Mouse (Mus musculus) frontal cortex, adult 2 months (tissue): ENCODE measurements around the gene Prr15l. TPM values are rescaled to one million over a fixed set of nuclear protein-coding genes. Genes with fewer than 3 reads are reported as not detected.

Source experiments
- DNase-seq, 2 experiments: peaks; one replicate each; pipeline ENCODE4 v3.0.0; 2022; ENCODE audit warnings: low spot score in 1 of 2; ENCODE audit errors: extremely low spot score in 1 of 2
- polyA plus RNA-seq: library from polyadenylated mRNA; depleted of rRNA; stranded (reverse); fragments of >200 nt; gene quantifications from 2 replicates; pipeline ENCODE4 v1.2.3, GENCODE M21; 2012

The Prr15l gene
- polyA plus RNA-seq, 1 experiment = not detected

DNA sequence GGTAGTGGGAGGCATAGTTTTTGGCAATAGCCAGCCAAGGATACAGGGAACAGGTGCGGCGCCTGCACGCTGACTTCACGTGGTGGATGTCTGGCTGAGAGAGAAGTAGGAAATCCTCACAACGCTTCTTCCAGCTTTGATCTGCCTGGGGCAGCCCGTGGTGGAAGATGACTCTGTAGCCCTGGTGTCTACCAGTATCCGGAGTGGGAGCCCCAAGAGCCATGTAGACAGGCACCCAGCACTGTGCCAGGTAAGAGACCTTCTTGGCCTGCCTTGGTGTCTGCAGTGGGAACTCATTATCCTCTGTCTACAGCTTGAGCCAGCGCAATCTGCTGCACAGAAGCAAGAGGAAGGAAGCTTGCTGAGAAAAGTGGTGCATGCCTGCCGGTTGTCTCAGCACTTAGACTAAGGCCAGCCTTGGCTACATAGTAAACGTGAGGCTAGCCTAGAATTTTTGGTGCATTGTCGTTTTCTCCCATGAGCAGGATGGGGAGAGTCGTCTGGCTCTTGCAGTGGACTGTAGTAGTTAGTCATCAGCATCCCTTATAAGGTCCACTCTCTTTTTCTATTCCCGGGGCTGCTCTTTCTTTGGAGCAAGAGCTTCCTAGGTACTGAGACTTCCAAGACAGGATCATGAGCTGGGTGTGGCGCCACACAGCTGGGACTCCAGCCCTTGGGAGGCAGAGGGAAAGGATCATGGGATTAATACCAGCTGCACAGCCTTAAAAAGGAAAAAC is 17.1 kb downstream of the Prr15l start:
- no peak for DNase-seq

DNA sequence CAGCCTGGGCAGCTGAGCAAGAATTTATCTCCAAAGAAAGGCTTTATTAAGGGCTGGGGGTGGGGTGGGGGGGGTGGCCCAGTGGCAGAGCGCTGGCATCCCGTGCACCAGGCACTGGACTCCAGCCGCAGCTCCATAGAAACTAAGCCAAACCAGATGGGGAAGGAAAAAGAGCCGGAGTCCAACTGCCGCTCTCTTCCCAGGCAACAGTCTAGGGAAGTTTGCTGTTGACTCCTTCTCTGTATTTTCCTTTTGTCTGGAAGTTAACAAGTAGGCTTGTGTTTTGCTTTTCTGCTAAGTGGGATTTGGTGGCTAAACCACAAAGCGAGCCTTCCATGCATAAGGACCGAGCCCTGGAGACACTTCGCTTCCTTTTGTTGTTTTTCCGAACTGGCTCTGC is 18.6 kb downstream of the Prr15l start:
- no peak for DNase-seq

DNA sequence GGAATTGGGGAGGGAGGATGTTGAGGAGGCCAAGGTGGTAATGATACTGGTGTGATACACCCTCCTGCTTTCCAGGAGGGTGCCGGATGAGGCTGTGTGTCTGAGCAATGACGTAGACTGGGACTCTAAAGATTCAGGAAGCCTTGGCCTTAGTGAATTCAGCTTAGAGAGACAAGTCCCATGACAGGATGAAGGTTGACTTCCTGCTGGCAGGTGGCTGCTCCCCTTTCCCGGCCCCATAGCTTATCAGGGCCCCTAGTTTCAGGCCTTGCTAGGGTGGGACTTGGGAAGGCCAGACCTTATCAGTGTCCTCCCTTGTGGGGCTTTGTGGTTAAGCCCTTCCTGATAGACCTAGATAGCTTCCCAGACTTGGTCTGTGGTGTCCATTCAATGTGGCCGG is 19.9 kb downstream of the Prr15l start:
- no peak for DNase-seq

DNA sequence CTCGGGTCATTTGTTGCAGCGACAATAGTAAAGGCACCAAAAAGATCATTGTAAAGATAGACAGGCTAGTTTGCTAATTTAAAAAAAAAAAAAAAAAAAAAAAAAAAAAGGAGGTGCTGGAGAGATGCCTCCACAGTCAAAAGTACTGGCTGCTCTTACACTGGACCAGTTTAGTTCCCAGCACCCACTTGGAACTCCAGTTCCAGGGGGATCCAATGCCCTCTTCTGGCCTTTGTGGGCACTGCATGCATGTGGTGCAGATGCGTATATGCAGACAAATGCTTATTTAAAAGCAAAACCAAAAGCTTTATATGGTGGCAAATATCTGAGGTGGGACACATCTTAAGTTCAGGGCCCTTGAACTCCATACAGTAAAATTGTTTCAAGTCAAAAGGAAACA is 22.9 kb downstream of the Prr15l start:
- no peak for DNase-seq

DNA sequence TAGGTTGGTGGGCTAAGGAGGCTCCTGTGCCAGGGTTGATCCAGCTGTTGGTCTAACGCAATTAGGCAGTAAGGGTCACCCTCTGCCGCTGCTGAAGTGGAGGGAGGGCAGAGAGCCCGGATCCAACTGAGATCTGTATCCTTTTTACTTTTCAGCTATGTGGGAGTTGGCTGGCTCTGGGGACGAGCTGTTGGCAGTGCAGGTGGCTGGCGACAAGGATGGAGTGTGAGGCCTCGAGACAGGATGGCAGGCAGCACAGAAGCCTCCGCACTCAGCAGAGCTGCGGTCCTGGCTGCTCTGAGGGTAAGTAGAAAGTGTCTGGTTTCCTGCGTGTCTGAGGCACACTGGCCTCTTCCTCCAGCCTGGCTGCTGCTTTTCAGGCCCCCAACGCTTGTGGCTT is 24.5 kb downstream of the Prr15l start:
- DNase-seq = peak in 1 of 2 experiments; percentile 42

DNA sequence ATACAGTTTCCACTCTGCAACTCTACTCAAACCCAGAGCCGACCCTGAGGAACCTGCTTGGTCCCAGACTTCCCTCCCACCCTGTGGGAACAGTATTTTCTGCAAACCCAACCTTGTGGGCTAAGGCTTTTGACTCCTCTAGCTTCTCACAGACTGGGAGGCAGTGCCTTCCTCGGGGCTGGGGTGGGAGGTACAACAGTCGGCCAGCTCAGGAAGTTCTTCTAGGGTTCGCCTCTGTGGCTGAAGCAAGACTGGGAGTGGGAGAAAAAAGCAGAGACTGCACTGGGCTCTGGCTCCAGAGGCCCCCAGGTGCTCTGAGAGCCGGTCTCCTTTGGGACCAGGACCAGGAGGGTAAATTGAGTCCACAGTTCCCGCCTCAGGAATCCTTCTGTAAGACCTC is 25.0 kb downstream of the Prr15l start:
- no peak for DNase-seq

DNA sequence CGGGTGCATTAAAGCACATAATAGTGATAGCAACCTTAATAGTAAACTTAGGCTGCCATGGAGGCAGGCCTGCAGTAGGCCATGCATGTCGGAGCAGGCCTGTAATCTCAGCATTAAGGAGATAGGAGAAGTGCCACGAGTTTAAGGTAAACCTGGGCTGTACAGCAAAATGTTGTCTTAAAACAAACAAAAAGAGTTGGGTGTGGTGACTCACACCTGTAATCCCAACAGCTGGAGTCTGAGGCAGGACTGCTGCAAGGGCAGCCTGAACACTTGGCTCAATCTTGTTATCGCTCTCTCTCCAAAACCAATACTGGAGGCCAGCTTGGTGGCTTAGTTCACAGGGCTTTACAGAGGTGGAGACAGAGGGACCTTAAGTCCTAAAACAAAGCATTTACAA is 27.2 kb downstream of the Prr15l start:
- no peak for DNase-seq

DNA sequence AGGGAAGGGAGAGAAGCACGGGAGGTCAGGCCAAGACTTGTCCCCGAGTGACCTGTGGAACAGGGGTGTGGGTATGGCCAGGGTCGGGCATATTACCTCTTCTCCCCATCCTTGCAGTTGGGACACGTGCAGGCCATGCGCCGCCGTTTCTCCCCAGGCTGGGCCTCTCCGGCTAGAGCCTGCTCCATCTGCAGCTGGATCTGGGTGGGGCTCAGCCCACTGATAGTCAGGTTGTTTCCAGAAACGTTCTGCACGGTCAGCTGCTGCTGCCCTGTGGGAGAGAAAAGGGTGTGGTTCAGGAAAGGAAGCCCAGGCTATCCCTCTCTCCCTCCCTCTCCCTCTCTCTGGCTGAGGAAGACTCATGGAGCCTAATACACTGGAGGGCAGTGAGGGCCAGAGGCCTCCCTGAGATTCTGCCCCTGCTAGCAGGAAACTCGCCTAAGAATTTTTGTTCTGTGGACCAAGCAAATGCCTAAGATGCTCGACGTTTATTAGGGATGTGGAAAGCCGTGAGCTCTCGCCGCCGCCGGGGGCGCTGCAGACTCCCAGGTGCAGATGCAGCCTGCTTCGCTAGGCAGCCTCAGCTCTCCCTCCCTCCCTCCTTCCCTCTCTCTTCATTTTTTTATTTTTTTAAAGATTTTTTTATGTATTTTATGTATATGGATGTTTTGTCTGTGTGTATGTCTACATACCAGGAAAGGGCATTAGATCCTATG is 28.3 kb downstream of the Prr15l start:
- DNase-seq = no peak

DNA sequence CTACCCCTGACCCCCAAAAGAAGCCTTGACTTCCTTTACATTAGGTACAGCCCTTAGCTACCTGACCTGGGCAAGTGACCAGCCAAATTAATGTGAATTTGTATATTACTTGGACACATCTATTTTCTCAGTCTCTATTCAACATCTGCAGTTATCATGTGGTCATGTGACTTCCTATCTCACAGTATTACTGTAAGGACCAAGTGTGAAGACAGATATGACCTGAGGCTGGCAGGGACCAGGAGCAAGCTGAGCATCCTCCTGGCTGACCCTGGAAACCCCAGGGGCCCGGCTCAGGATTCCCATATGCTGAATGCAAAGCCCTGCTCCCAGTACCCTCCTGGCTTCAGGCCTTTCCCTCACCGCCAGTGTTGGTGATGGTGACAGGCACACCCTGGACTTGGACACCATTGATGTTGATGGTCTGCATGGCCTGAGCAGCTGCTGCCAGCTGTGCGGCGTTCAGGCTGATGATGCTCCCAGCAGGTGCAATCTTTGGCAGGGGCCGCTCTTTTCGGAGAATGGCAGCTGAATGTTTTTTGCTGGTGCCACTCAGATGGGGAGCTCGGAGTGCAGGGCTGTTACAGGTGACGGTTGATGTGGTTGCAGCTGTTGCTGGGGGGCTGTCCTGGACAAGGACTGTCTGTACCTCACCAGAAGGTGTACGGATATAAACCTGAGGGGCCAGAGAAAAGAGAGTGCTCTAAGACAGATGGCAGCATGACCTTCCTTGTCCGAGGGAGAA is 29.3 kb downstream of the Prr15l start:
- DNase-seq = no peak

DNA sequence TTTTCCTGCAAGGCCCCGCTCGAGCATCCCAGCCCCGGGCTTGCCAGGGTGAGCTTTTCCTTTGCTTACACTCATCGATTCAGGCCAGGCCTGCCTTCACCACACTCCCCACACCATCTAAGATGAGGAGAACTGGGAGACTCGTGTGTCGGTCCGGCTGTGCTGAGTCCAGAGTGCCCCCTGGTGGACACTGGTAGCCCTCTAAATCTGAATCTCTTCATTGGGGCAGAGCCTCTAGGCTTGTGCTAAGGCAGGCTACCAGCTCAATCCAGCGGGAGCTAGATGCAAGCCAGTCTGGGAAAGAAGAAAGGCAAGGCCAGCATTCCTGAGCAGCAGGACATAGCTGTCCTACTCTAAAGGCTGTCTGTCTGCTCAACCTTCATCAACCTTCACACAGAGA is 35.7 kb downstream of the Prr15l start:
- peak; percentile 77 to 94 for DNase-seq

DNA sequence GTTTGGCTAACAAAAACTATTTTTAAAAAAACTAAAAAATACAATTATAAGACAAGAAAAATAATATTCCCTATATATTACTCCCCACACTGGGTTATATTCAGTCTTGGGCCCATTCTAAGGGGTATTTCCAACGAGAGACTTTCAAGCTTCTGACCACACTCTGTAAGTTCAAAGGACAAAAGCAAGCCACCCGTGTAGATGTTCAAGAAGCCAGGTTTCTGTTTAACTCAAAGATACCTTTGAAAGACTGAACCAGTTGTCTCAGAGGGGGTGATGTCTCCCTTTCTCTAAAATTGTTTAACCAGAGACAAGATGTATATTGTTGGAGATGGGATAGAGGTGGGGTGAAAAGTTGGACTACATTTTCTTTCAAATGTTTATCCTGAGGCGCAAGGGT is 38.3 kb downstream of the Prr15l start:
- DNase-seq = no peak

DNA sequence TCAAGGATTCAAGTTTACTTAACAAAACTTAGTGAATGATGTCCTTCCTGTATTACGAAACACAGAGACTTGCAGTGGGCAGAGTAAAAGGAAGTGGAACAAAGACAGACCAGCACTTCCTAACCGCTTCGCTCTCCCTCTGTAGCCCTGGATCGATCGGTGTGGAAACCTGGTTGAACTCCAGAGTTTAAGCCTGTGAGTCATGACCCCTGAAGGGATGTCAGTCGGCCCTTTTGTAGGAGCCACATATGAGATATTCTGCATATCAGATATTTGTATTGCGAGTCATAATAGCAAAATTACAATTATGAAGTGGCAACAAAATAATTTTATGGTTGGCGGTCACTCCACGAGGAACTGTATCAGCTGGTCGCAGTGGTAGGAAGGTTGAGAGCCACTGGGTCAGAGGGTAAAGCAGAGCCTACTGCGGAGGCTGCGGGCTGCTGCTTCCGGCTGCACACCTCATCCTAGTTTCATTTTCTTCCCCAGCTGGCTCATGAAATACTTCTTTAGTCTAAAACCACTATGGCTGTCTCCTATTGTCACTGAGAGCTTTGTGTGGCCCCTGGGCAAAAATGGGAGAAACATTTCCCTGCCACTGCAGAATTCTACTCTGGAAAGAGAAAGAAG is 39.1 kb downstream of the Prr15l start:
- DNase-seq = no peak

DNA sequence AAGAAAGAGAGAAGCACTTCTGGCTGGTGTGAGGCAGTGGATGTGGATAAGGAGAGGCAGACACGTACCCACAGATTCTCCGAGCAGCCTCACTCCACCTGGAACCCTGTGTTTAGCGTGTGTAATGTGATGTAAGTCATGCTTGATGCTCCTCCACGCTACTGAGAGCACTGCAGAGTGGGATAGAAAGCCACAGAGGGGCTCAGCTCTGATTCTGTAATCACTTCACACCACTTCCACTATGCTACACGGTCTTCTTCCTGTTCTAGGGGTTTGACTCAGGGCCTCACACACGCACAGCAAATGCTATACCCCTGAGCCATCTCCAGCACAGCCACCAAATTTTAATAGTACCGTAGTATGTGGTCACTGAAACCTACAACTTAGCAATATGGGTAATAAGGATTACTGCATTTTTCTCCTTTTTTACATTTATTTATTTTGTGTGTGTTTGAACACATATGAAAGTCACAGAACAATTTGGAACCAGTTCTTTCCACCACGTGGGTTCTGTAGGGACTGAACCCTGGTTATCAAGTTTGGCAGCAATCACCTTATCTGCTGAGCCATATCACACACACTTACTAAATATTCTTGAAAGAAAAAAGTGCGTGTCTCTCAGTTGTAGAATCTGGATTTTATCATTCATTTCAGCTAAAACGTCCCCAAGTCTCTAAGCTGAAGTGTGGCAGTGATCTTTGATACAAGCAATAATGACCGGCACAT is 39.8 kb downstream of the Prr15l start:
- DNase-seq = no peak

DNA sequence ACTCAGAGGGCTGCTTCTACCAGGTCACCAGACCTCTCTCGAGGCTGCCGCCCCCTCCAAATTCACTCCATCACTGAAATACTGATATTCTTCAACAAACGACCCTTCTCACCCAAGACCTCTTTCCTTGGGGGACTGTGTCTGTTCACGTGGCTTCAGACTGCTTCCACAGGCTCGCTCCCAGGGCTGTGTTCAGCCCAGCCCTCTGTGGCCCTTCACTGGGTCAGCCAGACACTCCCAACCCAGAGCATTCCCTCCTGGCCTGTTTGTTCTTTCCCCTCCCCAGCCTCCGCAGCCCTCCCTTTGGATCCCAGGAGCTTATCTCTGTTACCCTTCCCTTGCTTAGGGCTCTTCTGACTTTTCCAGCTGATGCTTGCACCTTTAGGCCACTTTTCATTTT is 40.6 kb downstream of the Prr15l start:
- DNase-seq = no peak

DNA sequence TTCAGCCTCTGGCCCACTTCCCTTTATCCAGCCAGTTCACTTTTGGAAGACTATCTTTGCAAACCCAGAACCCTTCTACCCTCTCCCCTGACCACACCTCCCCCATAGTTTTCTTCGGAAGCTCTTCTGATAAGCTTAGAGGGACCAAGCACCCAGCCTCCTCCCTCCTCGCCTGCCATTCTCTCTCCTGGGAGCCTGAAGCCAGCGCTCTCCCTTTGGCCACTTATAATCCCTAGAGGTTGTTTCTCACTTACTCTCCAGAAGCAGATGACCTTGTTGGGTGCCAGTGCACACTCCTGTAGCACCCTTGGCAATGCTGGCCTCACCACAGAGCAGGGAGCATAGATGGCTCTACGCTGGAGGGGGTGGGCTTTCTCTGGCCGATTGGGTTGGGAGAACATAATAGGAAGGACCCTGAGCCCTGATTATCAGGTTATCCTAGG is 41.4 kb downstream of the Prr15l start:
- no peak for DNase-seq

DNA sequence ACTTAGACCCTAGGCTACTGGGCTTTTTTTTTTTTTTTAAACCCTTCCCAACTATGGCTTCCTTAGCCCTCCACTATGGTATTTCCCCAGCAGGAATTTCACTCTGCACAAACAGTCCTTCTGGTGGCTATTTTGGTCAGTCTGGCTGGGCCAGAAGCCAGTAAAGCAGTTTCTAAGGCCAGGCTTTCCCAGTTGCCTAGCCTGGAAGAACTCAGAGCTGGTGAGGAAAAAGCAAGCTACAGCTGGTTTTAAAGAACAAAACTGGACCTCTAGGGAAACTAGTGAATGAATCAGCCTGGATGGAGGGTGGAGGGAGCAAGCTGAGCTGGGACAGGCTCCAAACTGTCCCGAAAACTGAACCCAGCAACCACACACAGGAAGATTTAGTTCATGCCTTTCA is 41.8 kb downstream of the Prr15l start:
- DNase-seq = peak in 1 of 2 experiments; percentile 60

DNA sequence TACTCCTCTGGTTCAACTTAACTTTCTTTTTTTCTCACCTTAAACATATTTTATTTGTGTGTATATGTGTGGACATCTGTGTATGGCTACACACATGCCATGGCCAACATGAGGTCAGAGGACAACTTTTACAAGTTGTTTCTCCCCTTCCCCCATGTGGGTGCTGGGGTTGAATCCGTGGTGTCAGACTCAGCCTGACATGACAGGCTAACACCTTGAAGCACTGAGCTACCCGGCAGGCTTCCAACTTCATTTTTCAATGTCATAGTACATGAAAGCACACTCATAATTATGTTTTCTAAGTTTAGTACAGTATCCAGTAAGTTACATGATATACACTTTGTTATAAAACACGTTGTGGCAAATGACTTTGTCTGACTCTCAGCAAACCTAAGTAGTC is 42.4 kb downstream of the Prr15l start:
- DNase-seq = no peak

DNA sequence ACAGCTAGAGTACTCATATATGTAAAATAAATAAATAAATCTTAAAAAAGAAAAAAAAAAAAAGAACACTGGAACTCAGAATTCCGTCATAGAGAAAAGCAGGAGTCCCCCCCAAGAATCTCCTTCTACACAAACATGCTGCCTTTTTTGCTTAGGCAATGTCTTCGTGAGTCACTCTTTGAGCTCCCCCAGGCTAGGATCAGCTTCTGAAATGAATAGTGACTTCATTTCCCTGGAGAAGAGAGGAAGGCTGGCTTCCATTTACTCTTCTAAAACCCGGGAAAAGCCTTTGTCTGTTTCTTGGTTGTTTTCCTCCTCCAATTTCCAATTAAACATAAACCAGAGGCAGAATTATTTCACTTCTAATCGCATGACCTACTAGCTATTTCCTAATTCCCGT is 45.0 kb downstream of the Prr15l start:
- DNase-seq = no peak

DNA sequence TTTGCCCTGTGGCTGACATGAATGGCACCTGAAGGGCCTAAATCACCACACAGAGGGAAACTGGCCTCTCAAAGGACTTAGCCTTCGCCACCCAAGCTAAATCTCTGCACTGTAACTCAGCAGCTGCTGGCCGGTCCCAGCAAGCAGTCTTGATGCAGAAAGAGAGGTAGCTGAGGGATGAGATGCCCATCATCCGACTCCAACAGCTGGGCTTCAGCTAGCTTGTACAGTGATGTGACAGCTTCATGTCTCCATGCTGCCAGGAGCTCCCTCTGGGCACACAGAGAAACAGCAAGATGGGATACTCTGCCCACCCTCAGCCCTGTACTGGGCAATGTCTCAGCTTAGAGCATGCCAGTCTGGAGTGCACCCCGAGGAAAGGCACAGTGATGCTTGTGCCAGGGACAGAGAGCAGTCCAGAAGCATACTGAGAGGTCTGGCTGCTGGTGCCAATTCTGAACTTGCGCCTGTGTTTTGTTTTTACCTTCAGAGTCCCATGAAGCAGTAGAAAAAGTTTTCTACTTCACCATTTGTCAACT is 45.6 kb downstream of the Prr15l start:
- DNase-seq = no peak

DNA sequence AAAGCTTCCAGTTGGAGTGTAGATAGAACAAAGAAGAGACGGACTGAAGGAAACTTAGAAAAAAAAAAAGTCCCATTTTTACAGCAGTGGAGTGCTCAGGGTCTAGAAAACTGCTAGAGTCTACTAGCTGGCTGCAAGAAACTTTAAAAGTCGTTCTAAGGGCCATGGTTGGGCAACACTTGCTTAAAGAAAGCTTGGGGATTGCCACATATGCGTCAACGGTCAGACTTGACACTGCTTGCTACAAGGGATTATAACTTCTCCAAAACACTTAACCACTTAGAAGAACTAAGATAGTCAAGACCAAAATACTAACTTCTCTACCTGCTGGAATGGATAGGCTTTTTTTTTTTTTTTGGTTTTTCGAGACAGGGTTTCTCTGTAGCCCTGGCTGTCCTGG is 46.9 kb downstream of the Prr15l start:
- no peak for DNase-seq
